Mouse (Mus musculus) limb, embryonic 14.5 days (tissue): ENCODE data around the gene 1600014C23Rik. TPM values are rescaled to one million over a fixed set of nuclear protein-coding genes. Genes with fewer than 3 reads are reported as not detected.

ENCODE experiments used
- ATAC-seq: fragments of 200-750 bp; cut with Nextera tagmentation; 2 replicates; pipeline ENCODE4 v1.8.0; 2017; ENCODE audit warnings: low read depth, moderate number of reproducible peaks, moderate TSS enrichment; ENCODE audit not compliant: low FRiP score
- DNase-seq: peaks from one replicate; pipeline ENCODE4 v3.0.0-alpha.2; 2015; ENCODE audit warnings: low spot score
- H3K27ac ChIP-seq: fragments of 300-500 bp; sonication (generic); replicated peaks from 2 replicates; pipeline ENCODE4 v1.5.1; 2014; ENCODE audit warnings: low read depth, mild to moderate bottlenecking, low read length, moderate library complexity, mixed read lengths
- H3K27me3 ChIP-seq: fragments of 300-500 bp; sonication (generic); 2 replicates; pipeline ENCODE4 v1.6.1; 2014; ENCODE audit warnings: low read length, mixed read lengths; ENCODE audit not compliant: control insufficient read depth, insufficient read depth
- H3K36me3 ChIP-seq: fragments of 300-500 bp; sonication (generic); 2 replicates; pipeline ENCODE4 v1.6.1; 2014; ENCODE audit warnings: mild to moderate bottlenecking, low read length, moderate library complexity, mixed read lengths; ENCODE audit not compliant: control insufficient read depth, insufficient read depth
- H3K4me1 ChIP-seq: fragments of 300-500 bp; sonication (generic); 2 replicates; pipeline ENCODE4 v1.6.1; 2014; ENCODE audit warnings: antibody characterized with exemption, low read length, mixed read lengths; ENCODE audit not compliant: control insufficient read depth, insufficient read depth
- H3K4me2 ChIP-seq: fragments of 300-500 bp; sonication (generic); replicated peaks from 2 replicates; pipeline ENCODE4 v1.6.1; 2014; ENCODE audit warnings: low read depth, mild to moderate bottlenecking, low read length, moderate library complexity; ENCODE audit not compliant: severe bottlenecking
- H3K4me3 ChIP-seq: fragments of 300-500 bp; sonication (generic); replicated peaks from 2 replicates; pipeline ENCODE4 v1.5.1; 2014; ENCODE audit warnings: low read length
- H3K9ac ChIP-seq: fragments of 300-500 bp; sonication (generic); 2 replicates; pipeline ENCODE4 v1.6.1; 2014; ENCODE audit warnings: mild to moderate bottlenecking, low read depth, low read length, moderate library complexity; ENCODE audit not compliant: severe bottlenecking
- H3K9me3 ChIP-seq: fragments of 300-500 bp; sonication (generic); 2 replicates; pipeline ENCODE4 v1.6.1; 2016; ENCODE audit warnings: low read length; ENCODE audit not compliant: control insufficient read depth
- POLR2A ChIP-seq: fragments of 200-500 bp; IDR thresholded peaks from 2 replicates; pipeline ENCODE4 v1.8.0; 2012; ENCODE audit warnings: inconsistent platforms, mild to moderate bottlenecking, moderate library complexity, borderline replicate concordance; ENCODE audit not compliant: insufficient read depth, insufficient read length; ENCODE audit errors: extremely low read depth
- WGBS: fragments of 180-500 bp; shearing (Covaris S2); extraction: QIAGEN DNeasy Blood & Tissue Kit; methylation state at CpG from one replicate; pipeline ENCODE4 v1.1.7; 2014; 5-methylcytosine and 5-hydroxymethylcytosine counted together
- polyA plus RNA-seq, 2 experiments: library from polyadenylated mRNA; depleted of rRNA in 1 of 2; stranded (reverse) in 1 of 2; unstranded in 1 of 2; fragments of >200 nt; fragmentation: Nextera tagmentation in 1 of 2; extraction: Ambion mirVana in 1 of 2; gene quantifications; 2 replicates each; pipeline versions ENCODE4 v1.2.1 to v1.2.3; 2012 to 2014

1600014C23Rik gene
- polyA plus RNA-seq, 2 experiments, result 0.15 TPM; not detected in 1

GRCm38 (mm10) chr17:45718323-45718722 is 15.3 kb downstream of the 1600014C23Rik start:
- Histone ChIP-seq H3K36me3 (no peaks in the 10 kb centered on the region), H3K9ac (no peak overlapping the region), H3K27me3 (no peaks in the 10 kb centered on the region), H3K4me2 (no peak overlapping the region), H3K4me3 (no peak overlapping the region), H3K9me3 (no peaks in the 10 kb centered on the region), H3K27ac (no peak overlapping the region), H3K4me1 (no peaks in the 10 kb centered on the region)
- TF ChIP-seq POLR2A, result no peak
- DNase-seq (peak; percentile 55), ATAC-seq (peak; percentile 72)
- 8% methylated on average over 10 of the region's 10 CpGs for WGBS

- no peak overlapping the region for H3K27ac ChIP-seq
- no peak overlapping the region for H3K9ac ChIP-seq
- DNase-seq (no peak), ATAC-seq (no peak)
- H3K27me3 ChIP-seq, result no peaks in the 10 kb centered on the region
- TF ChIP-seq POLR2A, result no peak
- WGBS, result 62% methylated on average over 3 of the region's 3 CpGs
- no peak overlapping the region for H3K4me2 ChIP-seq
- H3K36me3 ChIP-seq, result no peaks in the 10 kb centered on the region
- H3K9me3 ChIP-seq, result no peaks in the 10 kb centered on the region
- H3K4me1 ChIP-seq, result no peaks in the 10 kb centered on the region
- H3K4me3 ChIP-seq, result no peak overlapping the region
These were observed 22.1 kb downstream of the 1600014C23Rik start for GRCm38 (mm10) chr17:45711525-45711924.

DNA sequence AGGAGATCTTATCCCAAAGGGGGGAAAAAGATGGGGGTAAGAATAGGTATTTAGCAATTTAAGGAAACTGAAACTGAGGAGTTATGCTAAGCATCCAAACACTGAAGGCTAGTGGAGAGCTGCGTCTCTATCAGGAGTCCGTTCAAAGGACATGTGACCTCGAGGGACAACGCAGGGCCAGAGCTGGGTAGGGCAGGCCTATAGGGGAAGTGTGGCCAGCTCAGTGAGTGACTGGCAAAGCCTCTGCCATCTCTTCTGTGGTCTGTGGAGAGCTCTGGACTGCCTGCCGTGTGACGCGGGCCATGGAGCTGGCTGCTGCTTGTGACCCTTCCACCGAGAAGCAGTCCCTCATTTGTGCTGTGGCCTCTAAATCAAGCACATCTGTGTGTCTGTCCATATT is 23.2 kb downstream of the 1600014C23Rik start:
- no peaks in the 10 kb centered on the region for H3K9me3 ChIP-seq
- H3K4me1 ChIP-seq, result no peaks in the 10 kb centered on the region
- H3K27ac ChIP-seq, result no peak overlapping the region
- no peak for DNase-seq
- no peak overlapping the region for H3K4me2 ChIP-seq
- ATAC-seq, result no peak
- TF ChIP-seq POLR2A, result no peak
- no peak overlapping the region for H3K9ac ChIP-seq
- no peaks in the 10 kb centered on the region for H3K36me3 ChIP-seq
- 68% methylated on average over 8 of the region's 8 CpGs for WGBS
- no peak overlapping the region for H3K4me3 ChIP-seq
- H3K27me3 ChIP-seq, result no peaks in the 10 kb centered on the region

DNA sequence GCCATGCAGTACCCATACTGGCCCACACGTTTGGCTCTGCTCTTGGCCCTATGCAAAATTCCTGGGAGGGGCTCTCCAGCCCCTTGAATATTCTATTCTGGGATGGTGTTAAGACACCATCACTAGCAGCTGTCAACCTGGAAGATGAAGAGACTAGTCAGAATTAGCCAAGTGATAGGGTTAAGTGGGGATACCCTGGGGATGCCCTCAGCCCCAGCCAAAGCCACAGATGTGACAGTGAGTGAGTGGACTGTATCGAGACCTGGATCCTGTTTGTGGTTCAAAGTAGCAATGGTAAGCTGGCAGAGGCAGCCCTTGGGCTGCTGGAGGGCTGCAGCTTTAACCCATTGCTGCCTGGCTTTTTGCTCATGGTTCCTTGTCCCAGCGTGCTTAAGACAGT is 23.8 kb downstream of the 1600014C23Rik start:
- ATAC-seq (no peak), DNase-seq (no peak)
- no peak overlapping the region for H3K9ac ChIP-seq
- WGBS, result 43% methylated on average over 3 of the region's 3 CpGs
- no peak overlapping the region for H3K4me2 ChIP-seq
- H3K27ac ChIP-seq, result no peak overlapping the region
- H3K4me1 ChIP-seq, result no peaks in the 10 kb centered on the region
- no peaks in the 10 kb centered on the region for H3K36me3 ChIP-seq
- no peaks in the 10 kb centered on the region for H3K27me3 ChIP-seq
- no peak for TF ChIP-seq POLR2A
- H3K4me3 ChIP-seq, result no peak overlapping the region
- no peaks in the 10 kb centered on the region for H3K9me3 ChIP-seq

- DNase-seq (no peak), ATAC-seq (no peak)
- Histone ChIP-seq H3K27ac (no peak overlapping the region), H3K9me3 (no peaks in the 10 kb centered on the region), H3K27me3 (no peaks in the 10 kb centered on the region), H3K4me3 (no peak overlapping the region), H3K36me3 (no peaks in the 10 kb centered on the region), H3K4me1 (no peaks in the 10 kb centered on the region), H3K9ac (no peak overlapping the region), H3K4me2 (no peak overlapping the region)
- TF ChIP-seq POLR2A, result no peak
- 90% methylated on average over 8 of the region's 8 CpGs for WGBS
These were observed 25.5 kb downstream of the 1600014C23Rik start for GRCm38 (mm10) chr17:45708179-45708578.

- no peaks in the 10 kb centered on the region for H3K9me3 ChIP-seq
- H3K4me1 ChIP-seq, result no peaks in the 10 kb centered on the region
- ATAC-seq, result no peak
- WGBS, result 27% methylated on average over 3 of the region's 3 CpGs
- H3K36me3 ChIP-seq, result no peaks in the 10 kb centered on the region
- no peak overlapping the region for H3K9ac ChIP-seq
- H3K4me2 ChIP-seq, result no peak overlapping the region
- no peak overlapping the region for H3K4me3 ChIP-seq
- DNase-seq, result no peak
- no peaks in the 10 kb centered on the region for H3K27me3 ChIP-seq
- H3K27ac ChIP-seq, result no peak overlapping the region
- no peak for TF ChIP-seq POLR2A
These were observed 26.3 kb downstream of the 1600014C23Rik start for GRCm38 (mm10) chr17:45707376-45707775.
